Mouse (Mus musculus) cerebellum, adult 8-10 months (tissue): ENCODE data around the gene Gm8024.
"Not testable (repeated sequence)": the region's sequence is repeated elsewhere in the genome, so short reads cannot be mapped to it uniquely, and the experiment has no call there.

Source experiments
- DNase-seq: peaks from one replicate; pipeline ENCODE4 v3.0.0; 2022

The Gm8024 gene

DNA sequence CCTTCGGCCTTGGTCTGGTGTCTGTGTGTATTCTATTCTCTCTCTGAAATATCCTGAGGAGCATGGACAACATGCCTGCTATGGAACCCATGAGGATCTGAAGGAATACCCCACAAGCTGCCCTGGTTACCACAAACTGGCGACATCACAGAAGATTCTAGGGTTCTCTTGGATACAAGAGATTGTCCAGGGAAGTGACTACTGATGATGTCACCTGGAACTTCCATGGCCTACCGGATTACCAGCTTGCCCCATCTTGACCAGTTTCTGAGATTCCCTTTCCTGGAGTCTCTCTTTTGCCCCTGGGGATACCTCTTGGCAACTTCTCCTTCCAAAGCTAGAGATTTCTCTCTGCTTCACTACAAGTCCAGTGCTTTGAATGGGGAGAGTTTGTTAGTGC is at the start of gene Gm8024:
Gene Gm8024 (minus strand): TSS at position 101 of the 400 bp plus-strand sequence.
- DNase-seq: not testable (repeated sequence)

DNA sequence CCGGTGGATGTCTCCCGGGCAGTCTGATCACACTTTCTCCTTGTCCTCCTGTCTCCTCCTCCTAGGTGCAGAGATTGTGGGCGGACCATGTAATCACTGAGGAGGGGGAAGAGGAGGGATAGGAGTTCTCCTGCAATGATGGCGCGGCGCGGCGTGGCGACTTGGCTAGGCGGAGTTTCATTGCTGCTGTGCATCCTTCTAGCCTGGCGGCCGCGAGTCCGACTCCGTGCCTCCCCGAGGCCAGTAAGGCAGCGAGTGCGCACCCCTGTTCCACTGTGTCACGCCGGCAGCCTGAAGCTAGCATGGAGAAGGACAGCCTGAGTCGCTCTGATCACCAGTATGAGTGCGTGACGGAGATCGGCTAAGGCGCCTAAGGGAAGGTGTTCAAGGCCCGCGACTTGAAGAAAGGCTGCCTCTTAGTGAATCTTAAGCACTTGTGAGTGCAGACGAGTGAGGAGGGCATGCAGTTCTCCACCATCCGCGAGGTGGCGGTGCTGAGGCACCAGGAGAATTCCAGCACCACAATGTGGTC is 19.2 kb upstream of the Gm8024 start:
- DNase-seq: peak; percentile 4

DNA sequence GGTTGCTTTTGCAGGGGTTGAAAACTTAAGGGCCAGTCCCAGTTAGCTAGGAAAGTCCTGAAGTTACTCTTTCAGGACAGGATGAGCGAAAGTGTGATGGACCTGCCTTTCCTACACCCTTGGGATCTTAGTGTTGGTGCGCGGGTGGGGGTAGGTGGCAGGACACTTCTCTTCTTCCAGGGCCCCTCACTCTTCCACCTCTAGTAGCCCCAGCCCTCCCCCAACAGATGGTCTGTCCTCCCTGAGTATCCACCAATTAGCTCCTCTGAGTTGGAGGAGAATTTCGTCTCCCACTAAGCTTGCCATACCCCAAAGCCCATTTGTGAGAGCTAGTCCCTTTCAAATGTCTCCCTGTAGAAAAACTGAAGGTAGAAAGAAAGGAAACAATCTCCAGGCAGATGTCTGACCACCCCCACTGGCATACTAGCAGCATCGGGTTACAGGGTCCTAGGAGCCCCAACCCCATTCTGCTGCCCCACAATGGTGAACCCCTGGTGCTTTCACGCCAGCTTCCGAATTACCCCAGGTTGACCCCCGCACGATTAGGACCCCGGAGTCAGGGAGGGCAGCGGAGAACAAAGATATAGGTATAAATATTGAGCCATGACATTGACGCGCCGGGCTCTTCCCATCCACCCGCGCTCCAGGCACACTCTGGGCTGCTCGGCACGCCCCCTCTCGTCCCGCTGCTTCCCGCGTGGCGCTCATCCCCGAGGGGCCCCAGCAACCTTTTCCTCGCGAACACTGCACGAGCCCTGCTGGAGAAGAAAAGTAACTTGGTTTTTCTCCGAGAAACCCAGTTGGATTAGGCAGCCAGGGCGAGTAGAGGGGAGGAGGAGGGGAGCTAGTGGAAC is 18.5 kb upstream of the Gm8024 start:
- not testable (repeated sequence) for DNase-seq

DNA sequence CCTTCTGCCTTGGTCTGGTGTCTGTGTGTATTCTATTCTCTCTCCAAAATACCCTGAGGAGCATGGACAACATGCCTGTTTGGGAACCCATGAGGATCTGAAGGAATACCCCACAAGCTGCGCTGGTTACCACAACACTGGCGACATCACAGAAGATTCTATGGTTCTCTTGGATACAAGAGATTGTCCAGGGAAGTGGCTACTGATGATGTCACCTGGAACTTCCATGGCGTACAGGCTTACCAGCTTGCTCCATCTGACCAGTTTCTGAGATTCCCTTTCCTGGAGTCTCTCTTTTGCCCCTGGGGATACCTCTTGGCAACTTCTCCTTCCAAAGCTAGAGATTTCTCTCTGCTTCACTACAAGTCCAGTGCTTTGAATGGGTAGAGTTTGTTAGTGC is 21.8 kb downstream of the Gm8024 start, which contains the start of gene Gm8020:
Gene Gm8020 (minus strand): TSS at position 101 of the 400 bp plus-strand sequence.
- not testable (repeated sequence) for DNase-seq
